Mouse (Mus musculus) testis, adult 2 months (tissue): ENCODE data around the gene Trim46.

Experiments
- CTCF ChIP-seq: fragments of 200-500 bp; IDR thresholded peaks from 2 replicates; pipeline ENCODE4 v1.5.1; 2012; ENCODE audit warnings: low read depth, mild to moderate bottlenecking, inconsistent platforms, low read length, moderate library complexity; ENCODE audit not compliant: control insufficient read depth, insufficient read depth, insufficient replicate concordance
- POLR2A ChIP-seq: fragments of 200-500 bp; IDR thresholded peaks from 2 replicates; pipeline ENCODE4 v1.6.1; 2012; ENCODE audit warnings: low read depth, mild to moderate bottlenecking, inconsistent platforms, low read length, moderate library complexity; ENCODE audit not compliant: control insufficient read depth

DNA sequence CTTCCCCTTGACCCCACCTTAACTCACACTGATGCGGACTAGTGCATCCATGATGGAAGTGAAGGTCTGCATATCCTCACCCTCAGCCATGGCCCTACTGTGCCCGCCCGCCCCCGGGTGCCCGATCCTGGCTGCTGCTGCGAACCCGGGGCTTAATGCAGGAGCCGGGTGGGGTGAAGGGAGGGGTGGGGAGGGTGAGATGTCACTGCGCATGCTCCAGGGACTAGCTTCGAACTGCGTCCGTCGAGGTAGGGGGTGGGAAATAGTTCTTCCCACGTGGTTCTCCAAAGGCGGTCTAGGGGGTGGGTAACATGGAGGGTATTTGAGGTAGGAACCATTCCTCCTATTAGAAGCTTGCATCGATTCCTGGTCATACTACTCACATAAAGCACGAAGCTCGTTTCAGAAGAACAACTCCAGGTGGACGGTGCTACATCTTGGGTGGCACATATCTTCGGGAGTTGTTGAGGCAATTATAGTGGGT, 379 bp downstream of the Trim46 start, which contains the start of gene Krtcap2:
- TF ChIP-seq CTCF (no peak), POLR2A (no peak)
